Mouse (Mus musculus) olfactory bulb, adult 2 months (tissue): Measurements from ENCODE around the gene Panx3.

Experiments used
- CTCF ChIP-seq: fragments of 200-500 bp; IDR thresholded peaks from 2 replicates; pipeline ENCODE4 v1.5.1; 2012; ENCODE audit warnings: low read depth, mild to moderate bottlenecking, low read length, moderate library complexity; ENCODE audit not compliant: insufficient read depth
- POLR2A ChIP-seq: fragments of 200-500 bp; IDR thresholded peaks from 2 replicates; pipeline ENCODE4 v1.6.1; 2012; ENCODE audit warnings: mild to moderate bottlenecking, low read depth, low read length, moderate library complexity; ENCODE audit not compliant: insufficient read depth

DNA sequence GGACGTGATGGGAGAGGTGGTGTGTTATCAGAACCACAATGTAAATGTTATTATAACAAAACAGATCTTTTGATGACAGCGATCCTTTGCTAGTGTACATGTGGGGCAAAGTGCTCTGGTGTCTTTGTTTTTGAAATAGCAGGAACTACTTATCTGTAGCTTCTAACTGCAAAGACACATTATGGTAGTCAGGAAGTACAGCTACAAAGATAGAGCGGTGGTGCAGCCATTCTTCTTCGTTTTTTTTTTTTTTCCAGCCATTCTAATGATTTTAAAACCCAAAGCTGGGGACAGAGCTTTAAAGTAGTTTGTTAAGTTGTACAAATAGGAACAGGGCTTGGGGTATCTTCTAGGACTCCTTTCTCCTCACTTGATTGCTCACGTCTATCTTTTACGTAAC is 9.6 kb downstream of the Panx3 start:
- TF ChIP-seq CTCF (no peak), POLR2A (no peak)
